In genomic region chr7:144133388-144133998, GRCm38 (mm10) we compare ENCODE assay signal across 13 mouse cellular contexts.
A peak's percentile ranks its signal among the peaks of the same experiment; 100 is the strongest.
DNase-seq lines count a peak whose midpoint lies in the region; ATAC-seq and TF ChIP-seq lines count a peak whose summit lies in the region.
"Had no signal": no experiment of that assay in that cellular context is flagged by ENCODE, and none has a peak within 500 bp of the region (broad histone marks: within the 10 kb centered on the region; RNA-seq: fewer than 3 reads in every experiment).

No protein-coding gene starts in this region.

- TF ChIP-seq POLR2A in cerebellum, adult 2 months (IDR thresholded peaks at IDR 0.05; ENCODE audit: borderline replicate concordance, insufficient read depth, low read length) = no peak

- H3K9ac ChIP-seq in forebrain, embryonic 16.5 days (replicated peaks; ENCODE audit: low read depth, low read length) = 0 out of 2 replicates have a peak overlapping the region, but pooled peaks have one; percentile 2
- peak overlapping the region; percentile 23 for H3K9ac ChIP-seq in midbrain, embryonic 15.5 days
- H3K9ac ChIP-seq: liver, postnatal 0 days had no signal

- H3K4me1 ChIP-seq in cerebellum, adult 2 months (ENCODE audit: control insufficient read depth, insufficient read depth, low read length) = peaks cover 5% of the 10 kb centered on the region; the same call in 1 of the 2 replicates
- peaks cover 15% of the 10 kb centered on the region for H3K4me1 ChIP-seq in forebrain, embryonic 16.5 days (replicated peaks; ENCODE audit: control insufficient read depth, insufficient read depth, low read length)
- peaks cover 21% of the 10 kb centered on the region for H3K4me1 ChIP-seq in midbrain, embryonic 15.5 days

- ATAC-seq in forebrain, embryonic 16.5 days = peak; percentile 39
- ATAC-seq in midbrain, embryonic 15.5 days (replicated peaks) = peak; percentile 53; the same call in 1 of the 2 replicates
- ATAC-seq: intestine, embryonic 16.5 days; liver, postnatal 0 days had no signal

- TF ChIP-seq CTCF in cerebellum, adult 2 months (IDR thresholded peaks at IDR 0.05; ENCODE audit: borderline replicate concordance, insufficient read depth, low read depth, low read length) = no peak
- TF ChIP-seq CTCF in left cerebral cortex, adult 2 months (IDR thresholded peaks at IDR 0.05) = no peak

- H3K4me3 ChIP-seq in cerebellum, adult 2 months (replicated peaks; ENCODE audit: insufficient read depth, low read depth, low read length) = peak overlapping the region; percentile 5
- H3K4me3 ChIP-seq in left cerebral cortex, adult 2 months = peak overlapping the region; percentile 35
- H3K4me3 ChIP-seq in forebrain, embryonic 16.5 days (replicated peaks; ENCODE audit: low read length) = peak overlapping the region; percentile 17
- peak overlapping the region; percentile 30 for H3K4me3 ChIP-seq in midbrain, embryonic 15.5 days

- 8% methylated on average over 9 of the region's 9 CpGs for WGBS in cerebellum, adult 2 months
- WGBS in forebrain, embryonic 16.5 days = 43% methylated on average over 9 of the region's 9 CpGs
- WGBS in midbrain, embryonic 15.5 days = 18% methylated on average over 9 of the region's 9 CpGs

- DNase-seq in cerebellum, adult 2 months = no peak
- DNase-seq in cerebellum, adult 9-11 months = no peak
- peak in 1 of 2 experiments; percentile 25 for DNase-seq in left cerebral cortex, adult 2 months (ENCODE audit: extremely low spot score in 1 of 2, low spot score in 2 of 2)
- DNase-seq in left cerebral cortex, adult 11 months (ENCODE audit: low spot score) = no peak
- no peak for DNase-seq in yolk sac, embryonic 10.5 days (ENCODE audit: low spot score)
- no peak for DNase-seq in gastrocnemius, postnatal 25 days
- DNase-seq: adrenal gland, postnatal 14 days; heart, postnatal 10 days; kidney, postnatal 14 days; liver, postnatal 0 days had no signal

- intact Hi-C loops in left cerebral cortex, adult 2 months (cut with DNase I) = loop anchor here (2.0 kb wide), 1 partner anchor 41 kb away; no protein-coding TSS in a partner anchor

- no peaks in the 10 kb centered on the region for H3K27me3 ChIP-seq in cerebellum, adult 2 months (ENCODE audit: control insufficient read depth, insufficient read depth, low read length)
- H3K27me3 ChIP-seq in forebrain, embryonic 16.5 days (replicated peaks; ENCODE audit: control insufficient read depth, insufficient read depth, low read length) = no peaks in the 10 kb centered on the region
- H3K27me3 ChIP-seq in midbrain, embryonic 15.5 days (replicated peaks) = no peaks in the 10 kb centered on the region

- no peak overlapping the region for H3K27ac ChIP-seq in cerebellum, adult 2 months (ENCODE audit: insufficient read depth, low read length)
- peak overlapping the region; percentile 81 for H3K27ac ChIP-seq in left cerebral cortex, adult 2 months
- H3K27ac ChIP-seq in forebrain, embryonic 16.5 days (ENCODE audit: low read length) = peak overlapping the region; percentile 77
- peak overlapping the region; percentile 88 for H3K27ac ChIP-seq in midbrain, embryonic 15.5 days

- H3K36me3 ChIP-seq in forebrain, embryonic 16.5 days (ENCODE audit: control insufficient read depth, insufficient read depth) = no peaks in the 10 kb centered on the region
- H3K36me3 ChIP-seq in midbrain, embryonic 15.5 days (replicated peaks) = no peaks in the 10 kb centered on the region

- H3K4me2 ChIP-seq in forebrain, embryonic 16.5 days (ENCODE audit: low read length) = peak overlapping the region; percentile 18; the same call in 1 of the 2 replicates
- H3K4me2 ChIP-seq in midbrain, embryonic 15.5 days = peak overlapping the region; percentile 46

- H3K9me3 ChIP-seq in forebrain, embryonic 16.5 days (ENCODE audit: control insufficient read depth, low read length) = no peaks in the 10 kb centered on the region
- no peaks in the 10 kb centered on the region for H3K9me3 ChIP-seq in midbrain, embryonic 15.5 days
